Mouse (Mus musculus) kidney, postnatal 25 days (tissue): ENCODE results near the gene Polr2l.
A peak's percentile ranks its signal among the peaks of the same experiment; 100 is the strongest.
"Not testable (repeated sequence)": the region's sequence is repeated elsewhere in the genome, so short reads cannot be mapped to it uniquely, and the experiment has no call there.

Experiments used
- DNase-seq, 2 experiments: peaks; one replicate each; pipeline ENCODE4 v3.0.0; 2021; ENCODE audit warnings: mixed read lengths in 2 of 2

Polr2l gene

GRCm38 (mm10) chr7:141447110-141447991 is 27.6 kb downstream of the Polr2l start, which contains the start of gene Rplp2:
TSS of gene Rplp2 (plus strand) at chr7:141447370.
- DNase-seq, result peak; percentile 93 to 97

- DNase-seq, result not testable (repeated sequence)
Observed at GRCm38 (mm10) chr7:141446374-141446773, 28.6 kb downstream of the Polr2l start.

- peak; percentile 77 to 88 for DNase-seq
Observed at GRCm38 (mm10) chr7:141443828-141444237, 31.1 kb downstream of the Polr2l start, which contains the start of gene Pidd1. TSS of gene Pidd1 (minus strand) at chr7:141444025.

- DNase-seq, result peak in 1 of 2 experiments; percentile 50
Observed at GRCm38 (mm10) chr7:141443081-141443821, 31.7 kb downstream of the Polr2l start.

GRCm38 (mm10) chr7:141442199-141442598 is 32.7 kb downstream of the Polr2l start:
- DNase-seq, result peak in 1 of 2 experiments; percentile 32

- peak in 1 of 2 experiments; percentile 41 for DNase-seq
Observed at GRCm38 (mm10) chr7:141441460-141441859, 33.5 kb downstream of the Polr2l start.

GRCm38 (mm10) chr7:141440613-141441012 is 34.3 kb downstream of the Polr2l start:
- peak; percentile 85 for DNase-seq

- DNase-seq, result no peak
Observed at GRCm38 (mm10) chr7:141439811-141440210, 35.1 kb downstream of the Polr2l start.

GRCm38 (mm10) chr7:141439140-141439679 is 35.7 kb downstream of the Polr2l start:
- no peak for DNase-seq

- DNase-seq, result peak in 1 of 2 experiments; percentile 44
Observed at GRCm38 (mm10) chr7:141438201-141438968, 36.5 kb downstream of the Polr2l start.

- DNase-seq, result peak; percentile 84 to 89
Observed at GRCm38 (mm10) chr7:141437178-141438120, 37.5 kb downstream of the Polr2l start, which contains the start of gene Slc25a22. TSS of gene Slc25a22 (minus strand) at chr7:141437892.

GRCm38 (mm10) chr7:141436523-141436892 is 38.4 kb downstream of the Polr2l start:
- no peak for DNase-seq

- DNase-seq, result peak in 1 of 2 experiments; percentile 52
Observed at GRCm38 (mm10) chr7:141435856-141436522, 38.9 kb downstream of the Polr2l start.

- peak; percentile 70 to 83 for DNase-seq
Observed at GRCm38 (mm10) chr7:141435129-141435855, 39.6 kb downstream of the Polr2l start.

- peak; percentile 49 to 70 for DNase-seq
Observed at GRCm38 (mm10) chr7:141434464-141434863, 40.5 kb downstream of the Polr2l start.

- no peak for DNase-seq
Observed at GRCm38 (mm10) chr7:141433517-141434400, 41.2 kb downstream of the Polr2l start.

- peak; percentile 69 to 92 for DNase-seq
Observed at GRCm38 (mm10) chr7:141432741-141433516, 42.0 kb downstream of the Polr2l start.

GRCm38 (mm10) chr7:141432186-141432611 is 42.7 kb downstream of the Polr2l start:
- peak; percentile 50 to 82 for DNase-seq
